Mouse (Mus musculus): Measurements from ENCODE around the gene Gm5483. TPM values are rescaled to one million over a fixed set of nuclear protein-coding genes. Genes with fewer than 3 reads are reported as not detected.
"Not testable (repeated sequence)": the region's sequence is repeated elsewhere in the genome, so short reads cannot be mapped to it uniquely, and the experiment has no call there.

Gm5483 gene
- polyA plus RNA-seq (2011; ENCODE audit: insufficient read depth, insufficient read length, low read depth, missing spikeins): not detected in 2 replicates

GRCm38 (mm10) chr16:36183912-36184311, at the start of gene Gm5483:
TSS of gene Gm5483 (plus strand) at chr16:36184212.
- not testable (repeated sequence) for H3K4me3 ChIP-seq (ENCODE audit: low read depth, low read length); H3K4me1 ChIP-seq (ENCODE audit: control insufficient read depth, insufficient read depth, low read length); H3K27me3 ChIP-seq (ENCODE audit: control insufficient read depth, insufficient read depth, low read length, poor library complexity, severe bottlenecking); H3K9ac ChIP-seq (ENCODE audit: low read depth, poor library complexity, severe bottlenecking); H3K9me3 ChIP-seq (replicated peaks; ENCODE audit: control insufficient read depth, insufficient read depth, low read length, poor library complexity, severe bottlenecking); H3K36me3 ChIP-seq (ENCODE audit: control insufficient read depth, insufficient read depth, low read length, poor library complexity, severe bottlenecking); H3K27ac ChIP-seq (ENCODE audit: insufficient read depth, low read length)

- H3K36me3 ChIP-seq (ENCODE audit: control insufficient read depth, insufficient read depth, low read length, poor library complexity, severe bottlenecking): no peaks in the 10 kb centered on the region
- no peak overlapping the region for H3K9ac ChIP-seq (ENCODE audit: low read depth, poor library complexity, severe bottlenecking)
- no peak overlapping the region for H3K27ac ChIP-seq (ENCODE audit: insufficient read depth, low read length)
- TF ChIP-seq CTCF (IDR thresholded peaks at IDR 0.05; ENCODE audit: low read depth, low read length): no peak
- no peak for TF ChIP-seq POLR2A (IDR thresholded peaks at IDR 0.05; ENCODE audit: insufficient read depth, low read length)
- no peak for TF ChIP-seq EP300 (IDR thresholded peaks at IDR 0.05; ENCODE audit: insufficient read depth, low read depth, low read length)
- H3K9me3 ChIP-seq (replicated peaks; ENCODE audit: control insufficient read depth, insufficient read depth, low read length, poor library complexity, severe bottlenecking): peaks cover 2% of the 10 kb centered on the region; the same call in 1 of the 2 replicates
- H3K4me1 ChIP-seq (ENCODE audit: control insufficient read depth, insufficient read depth, low read length): no peaks in the 10 kb centered on the region
- no peak overlapping the region for H3K4me3 ChIP-seq (ENCODE audit: low read depth, low read length)
- no peaks in the 10 kb centered on the region for H3K27me3 ChIP-seq (ENCODE audit: control insufficient read depth, insufficient read depth, low read length, poor library complexity, severe bottlenecking)
Observed at GRCm38 (mm10) chr16:36138201-36138600, 45.8 kb upstream of the Gm5483 start.

- no peaks in the 10 kb centered on the region for H3K9me3 ChIP-seq (replicated peaks; ENCODE audit: control insufficient read depth, insufficient read depth, low read length, poor library complexity, severe bottlenecking)
- H3K27me3 ChIP-seq (ENCODE audit: control insufficient read depth, insufficient read depth, low read length, poor library complexity, severe bottlenecking): no peaks in the 10 kb centered on the region
- H3K4me1 ChIP-seq (ENCODE audit: control insufficient read depth, insufficient read depth, low read length): no peaks in the 10 kb centered on the region
- TF ChIP-seq POLR2A (IDR thresholded peaks at IDR 0.05; ENCODE audit: insufficient read depth, low read length) (no peak), CTCF (IDR thresholded peaks at IDR 0.05; ENCODE audit: low read depth, low read length) (no peak), EP300 (IDR thresholded peaks at IDR 0.05; ENCODE audit: insufficient read depth, low read depth, low read length) (no peak)
- no peak within 1 kb of the TSS for H3K4me3 ChIP-seq (ENCODE audit: low read depth, low read length)
- H3K36me3 ChIP-seq (ENCODE audit: control insufficient read depth, insufficient read depth, low read length, poor library complexity, severe bottlenecking): no peaks in the 10 kb centered on the region
- H3K27ac ChIP-seq (ENCODE audit: insufficient read depth, low read length): no peak within 1 kb of the TSS
- no peak within 1 kb of the TSS for H3K9ac ChIP-seq (ENCODE audit: low read depth, poor library complexity, severe bottlenecking)
Observed at GRCm38 (mm10) chr16:36156402-36156975, 27.5 kb upstream of the Gm5483 start, which contains the start of gene Stfa2l1. TSS of gene Stfa2l1 (plus strand) at chr16:36156811.

GRCm38 (mm10) chr16:36167841-36168240, 16.2 kb upstream of the Gm5483 start:
- H3K4me3 ChIP-seq (ENCODE audit: low read depth, low read length); H3K27me3 ChIP-seq (ENCODE audit: control insufficient read depth, insufficient read depth, low read length, poor library complexity, severe bottlenecking); H3K9ac ChIP-seq (ENCODE audit: low read depth, poor library complexity, severe bottlenecking); H3K36me3 ChIP-seq (ENCODE audit: control insufficient read depth, insufficient read depth, low read length, poor library complexity, severe bottlenecking); H3K27ac ChIP-seq (ENCODE audit: insufficient read depth, low read length); H3K4me1 ChIP-seq (ENCODE audit: control insufficient read depth, insufficient read depth, low read length); H3K9me3 ChIP-seq (replicated peaks; ENCODE audit: control insufficient read depth, insufficient read depth, low read length, poor library complexity, severe bottlenecking): not testable (repeated sequence)

GRCm38 (mm10) chr16:36176108-36176507, 7.9 kb upstream of the Gm5483 start:
- H3K4me3 ChIP-seq (ENCODE audit: low read depth, low read length): no peak overlapping the region
- H3K36me3 ChIP-seq (ENCODE audit: control insufficient read depth, insufficient read depth, low read length, poor library complexity, severe bottlenecking): no peaks in the 10 kb centered on the region
- no peak overlapping the region for H3K27ac ChIP-seq (ENCODE audit: insufficient read depth, low read length)
- H3K9ac ChIP-seq (ENCODE audit: low read depth, poor library complexity, severe bottlenecking): no peak overlapping the region
- no peaks in the 10 kb centered on the region; the same call in 1 of the 2 replicates for H3K9me3 ChIP-seq (replicated peaks; ENCODE audit: control insufficient read depth, insufficient read depth, low read length, poor library complexity, severe bottlenecking)
- H3K27me3 ChIP-seq (ENCODE audit: control insufficient read depth, insufficient read depth, low read length, poor library complexity, severe bottlenecking): no peaks in the 10 kb centered on the region
- TF ChIP-seq CTCF (IDR thresholded peaks at IDR 0.05; ENCODE audit: low read depth, low read length): no peak
- TF ChIP-seq EP300 (IDR thresholded peaks at IDR 0.05; ENCODE audit: insufficient read depth, low read depth, low read length): no peak
- no peak for TF ChIP-seq POLR2A (IDR thresholded peaks at IDR 0.05; ENCODE audit: insufficient read depth, low read length)
- no peaks in the 10 kb centered on the region for H3K4me1 ChIP-seq (ENCODE audit: control insufficient read depth, insufficient read depth, low read length)

- no peaks in the 10 kb centered on the region for H3K4me1 ChIP-seq (ENCODE audit: control insufficient read depth, insufficient read depth, low read length)
- no peak overlapping the region for H3K27ac ChIP-seq (ENCODE audit: insufficient read depth, low read length)
- no peak overlapping the region for H3K4me3 ChIP-seq (ENCODE audit: low read depth, low read length)
- no peak overlapping the region for H3K9ac ChIP-seq (ENCODE audit: low read depth, poor library complexity, severe bottlenecking)
- H3K27me3 ChIP-seq (ENCODE audit: control insufficient read depth, insufficient read depth, low read length, poor library complexity, severe bottlenecking): no peaks in the 10 kb centered on the region
- TF ChIP-seq EP300 (IDR thresholded peaks at IDR 0.05; ENCODE audit: insufficient read depth, low read depth, low read length): no peak
- no peak for TF ChIP-seq POLR2A (IDR thresholded peaks at IDR 0.05; ENCODE audit: insufficient read depth, low read length)
- TF ChIP-seq CTCF (IDR thresholded peaks at IDR 0.05; ENCODE audit: low read depth, low read length): no peak
- no peaks in the 10 kb centered on the region; the same call in 1 of the 2 replicates for H3K9me3 ChIP-seq (replicated peaks; ENCODE audit: control insufficient read depth, insufficient read depth, low read length, poor library complexity, severe bottlenecking)
- H3K36me3 ChIP-seq (ENCODE audit: control insufficient read depth, insufficient read depth, low read length, poor library complexity, severe bottlenecking): no peaks in the 10 kb centered on the region
Observed at GRCm38 (mm10) chr16:36179910-36180309, 4.1 kb upstream of the Gm5483 start.
